Mouse (Mus musculus): ENCODE measurements around the gene 4930518I15Rik. TPM values are rescaled to one million over a fixed set of nuclear protein-coding genes. Genes with fewer than 3 reads are reported as not detected.
A peak's percentile ranks its signal among the peaks of the same experiment; 100 is the strongest.

4930518I15Rik gene
- total and polyA plus RNA-seq, 2 experiments from 2014 or later, result 1.7 to 3.6 TPM

DNA sequence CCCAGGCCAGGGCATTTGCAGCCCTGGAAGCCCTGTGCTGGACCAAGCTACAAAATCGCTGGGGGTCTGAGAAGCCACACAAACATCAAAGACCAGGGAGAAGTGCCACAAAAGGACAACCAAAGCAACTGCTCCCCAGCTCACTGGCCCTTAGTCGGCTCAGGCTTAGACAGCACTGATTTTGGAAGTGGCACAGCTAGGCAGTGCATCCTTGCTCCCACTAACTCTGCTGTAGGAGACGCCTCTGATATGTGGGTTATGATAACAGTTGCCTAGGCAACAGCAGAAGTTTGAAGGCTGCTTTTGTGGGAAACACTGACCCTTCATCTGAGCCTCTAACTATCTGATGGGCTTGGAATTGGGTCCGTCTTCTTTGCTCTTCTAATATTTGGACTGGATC lies 41.4 kb upstream of the 4930518I15Rik start:
- Histone ChIP-seq H3K9me3 (ENCODE audit: low read length) (no peaks in the 10 kb centered on the region), H3K4me2 (ENCODE audit: low read depth, low read length) (no peak overlapping the region), H3K4me1 (ENCODE audit: insufficient read depth, low read length) (no peaks in the 10 kb centered on the region), H3K4me3 (ENCODE audit: low read length) (no peak overlapping the region), H3K27me3 (ENCODE audit: insufficient read depth, low read length) (no peaks in the 10 kb centered on the region), H3K9ac (replicated peaks; ENCODE audit: low read length) (no peak overlapping the region), H3K36me3 (ENCODE audit: insufficient read depth, low read length) (no peaks in the 10 kb centered on the region), H3K27ac (no peak overlapping the region)
- no peak for DNase-seq (ENCODE audit: low spot score)
- ATAC-seq, result no peak
- no peak for TF ChIP-seq CTCF (IDR thresholded peaks at IDR 0.05; ENCODE audit: low read depth)
- 68% methylated on average over 4 of the region's 4 CpGs for WGBS

DNA sequence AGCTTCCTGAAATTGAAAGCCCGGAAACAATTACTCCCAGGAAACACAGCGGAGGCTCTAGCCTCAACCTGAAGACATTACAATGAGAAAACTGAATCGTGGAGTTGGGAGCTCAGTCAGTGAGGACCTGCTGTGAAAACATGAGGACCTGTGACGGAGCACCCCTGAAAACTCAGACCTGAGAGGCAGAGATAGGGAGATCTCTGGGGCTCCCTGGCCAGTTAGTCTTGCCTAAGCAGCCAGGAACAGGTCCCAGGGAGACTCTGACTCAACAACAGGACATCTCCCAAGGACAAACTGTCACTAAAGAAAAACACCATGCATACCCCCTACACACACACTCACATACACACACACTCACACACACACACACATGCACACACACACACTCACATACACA lies 40.6 kb upstream of the 4930518I15Rik start:
- Histone ChIP-seq H3K27me3 (ENCODE audit: insufficient read depth, low read length) (no peaks in the 10 kb centered on the region), H3K27ac (no peak overlapping the region), H3K9me3 (ENCODE audit: low read length) (no peaks in the 10 kb centered on the region), H3K4me2 (ENCODE audit: low read depth, low read length) (no peak overlapping the region), H3K4me3 (ENCODE audit: low read length) (no peak overlapping the region), H3K4me1 (ENCODE audit: insufficient read depth, low read length) (no peaks in the 10 kb centered on the region), H3K9ac (replicated peaks; ENCODE audit: low read length) (no peak overlapping the region), H3K36me3 (ENCODE audit: insufficient read depth, low read length) (no peaks in the 10 kb centered on the region)
- 59% methylated on average over 4 of the region's 4 CpGs for WGBS
- TF ChIP-seq CTCF (IDR thresholded peaks at IDR 0.05; ENCODE audit: low read depth), result no peak
- ATAC-seq, result no peak
- DNase-seq (ENCODE audit: low spot score), result no peak

DNA sequence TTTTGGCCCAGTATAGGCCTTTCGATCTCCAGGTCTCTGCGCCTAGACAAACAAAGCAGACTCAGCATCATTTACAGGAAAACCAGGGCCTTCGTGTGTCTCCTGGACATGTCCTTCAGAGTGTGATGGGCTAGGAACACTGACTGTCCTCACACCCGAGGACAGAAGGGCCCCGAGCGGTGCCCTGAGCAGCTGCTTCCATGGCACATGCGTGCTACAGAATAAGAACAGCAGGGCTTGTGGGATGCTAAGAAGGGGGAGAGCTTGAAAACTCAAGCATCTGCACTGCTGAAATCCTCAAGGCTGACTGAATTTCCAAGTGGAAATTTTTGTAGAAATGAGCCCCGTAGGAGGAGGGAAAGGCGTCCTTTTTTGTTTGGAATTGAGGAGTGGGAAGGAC lies 39.3 kb upstream of the 4930518I15Rik start:
- DNase-seq (ENCODE audit: low spot score) (no peak), ATAC-seq (no peak)
- H3K4me1 ChIP-seq (ENCODE audit: insufficient read depth, low read length), result peaks cover 4% of the 10 kb centered on the region
- no peaks in the 10 kb centered on the region for H3K36me3 ChIP-seq (ENCODE audit: insufficient read depth, low read length)
- H3K9ac ChIP-seq (replicated peaks; ENCODE audit: low read length), result no peak overlapping the region
- no peak overlapping the region for H3K4me2 ChIP-seq (ENCODE audit: low read depth, low read length)
- H3K4me3 ChIP-seq (ENCODE audit: low read length), result no peak overlapping the region
- H3K9me3 ChIP-seq (ENCODE audit: low read length), result no peaks in the 10 kb centered on the region
- H3K27me3 ChIP-seq (ENCODE audit: insufficient read depth, low read length), result no peaks in the 10 kb centered on the region
- TF ChIP-seq CTCF (IDR thresholded peaks at IDR 0.05; ENCODE audit: low read depth), result no peak
- 71% methylated on average over 9 of the region's 9 CpGs for whole genome bisulfite sequencing
- no peak overlapping the region for H3K27ac ChIP-seq

DNA sequence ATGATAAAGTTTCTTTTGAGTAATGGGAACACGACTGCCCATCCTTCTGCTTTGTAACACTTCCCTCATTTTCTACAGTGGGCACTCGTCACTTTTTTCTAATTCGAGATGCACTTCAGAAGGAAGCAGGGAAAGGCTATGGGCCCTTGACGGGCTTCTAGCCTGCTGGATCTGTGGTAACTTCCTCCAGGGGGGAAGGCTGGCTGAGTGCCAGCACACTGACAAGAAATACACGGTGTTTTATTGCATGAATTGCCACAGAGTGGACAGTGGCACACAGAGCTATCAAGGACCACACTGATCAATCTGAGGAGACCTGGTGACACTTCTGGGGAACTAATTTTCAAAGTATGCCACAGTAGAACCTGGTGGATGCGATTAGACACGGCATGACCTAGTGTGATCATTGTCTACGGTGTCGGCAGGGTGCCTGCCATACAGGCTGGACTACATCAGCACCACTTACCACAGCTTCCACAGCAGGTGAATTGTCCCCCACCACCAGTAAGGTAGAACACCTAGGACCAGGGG lies 38.7 kb upstream of the 4930518I15Rik start:
- H3K4me1 ChIP-seq (ENCODE audit: insufficient read depth, low read length), result peaks cover 4% of the 10 kb centered on the region
- WGBS, result 68% methylated on average over 9 of the region's 9 CpGs
- ATAC-seq, result no peak
- H3K9ac ChIP-seq (replicated peaks; ENCODE audit: low read length), result no peak overlapping the region
- no peak overlapping the region for H3K4me2 ChIP-seq (ENCODE audit: low read depth, low read length)
- no peak for DNase-seq (ENCODE audit: low spot score)
- H3K27ac ChIP-seq, result no peak overlapping the region
- H3K9me3 ChIP-seq (ENCODE audit: low read length), result no peaks in the 10 kb centered on the region
- TF ChIP-seq CTCF (IDR thresholded peaks at IDR 0.05; ENCODE audit: low read depth), result no peak
- no peak overlapping the region for H3K4me3 ChIP-seq (ENCODE audit: low read length)
- no peaks in the 10 kb centered on the region for H3K36me3 ChIP-seq (ENCODE audit: insufficient read depth, low read length)
- no peaks in the 10 kb centered on the region for H3K27me3 ChIP-seq (ENCODE audit: insufficient read depth, low read length)

DNA sequence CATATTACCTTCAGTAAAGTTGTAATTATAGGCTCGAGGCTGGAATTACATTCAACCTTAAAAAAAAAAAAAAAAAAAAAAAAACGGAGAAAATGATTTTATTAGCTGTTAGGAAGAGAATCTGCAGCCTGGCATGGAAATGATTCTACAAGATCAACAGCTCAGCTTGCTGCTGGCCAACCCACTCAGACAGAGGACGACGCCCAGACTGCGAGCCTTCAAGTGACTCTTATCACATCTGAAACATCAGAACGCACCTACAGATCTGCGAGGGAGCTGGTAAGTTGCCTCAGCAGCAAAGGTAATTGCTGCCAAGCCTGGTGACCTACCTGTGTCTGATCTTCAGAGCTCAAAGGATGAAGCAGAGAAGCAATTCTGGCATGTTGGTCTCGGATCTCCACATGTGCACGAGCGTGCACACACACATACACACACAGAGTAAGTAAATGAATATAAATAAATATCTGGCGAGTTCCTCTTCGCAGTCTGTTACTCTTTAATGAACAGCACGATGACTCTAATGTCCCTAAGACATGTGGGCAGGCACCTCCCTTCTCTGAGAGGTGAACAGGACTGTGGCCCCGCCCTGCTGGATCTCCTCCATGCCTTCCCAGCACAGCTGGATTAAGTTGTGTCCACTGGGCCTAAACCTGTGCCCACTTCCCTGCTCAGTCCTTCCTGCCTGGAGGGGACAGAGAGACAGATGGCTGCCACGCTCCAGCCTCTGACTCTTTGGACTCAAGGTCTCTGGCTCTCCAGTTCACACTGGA lies 36.9 kb upstream of the 4930518I15Rik start:
- Histone ChIP-seq H3K4me1 (ENCODE audit: insufficient read depth, low read length) (peaks cover 4% of the 10 kb centered on the region), H3K27ac (no peak overlapping the region), H3K4me2 (ENCODE audit: low read depth, low read length) (no peak overlapping the region), H3K9me3 (ENCODE audit: low read length) (no peaks in the 10 kb centered on the region), H3K9ac (replicated peaks; ENCODE audit: low read length) (no peak overlapping the region), H3K27me3 (ENCODE audit: insufficient read depth, low read length) (no peaks in the 10 kb centered on the region), H3K4me3 (ENCODE audit: low read length) (no peak overlapping the region), H3K36me3 (ENCODE audit: insufficient read depth, low read length) (no peaks in the 10 kb centered on the region)
- WGBS, result 83% methylated on average over 15 of the region's 15 CpGs
- ATAC-seq (no peak), DNase-seq (ENCODE audit: low spot score) (no peak)
- TF ChIP-seq CTCF (IDR thresholded peaks at IDR 0.05; ENCODE audit: low read depth), result no peak

DNA sequence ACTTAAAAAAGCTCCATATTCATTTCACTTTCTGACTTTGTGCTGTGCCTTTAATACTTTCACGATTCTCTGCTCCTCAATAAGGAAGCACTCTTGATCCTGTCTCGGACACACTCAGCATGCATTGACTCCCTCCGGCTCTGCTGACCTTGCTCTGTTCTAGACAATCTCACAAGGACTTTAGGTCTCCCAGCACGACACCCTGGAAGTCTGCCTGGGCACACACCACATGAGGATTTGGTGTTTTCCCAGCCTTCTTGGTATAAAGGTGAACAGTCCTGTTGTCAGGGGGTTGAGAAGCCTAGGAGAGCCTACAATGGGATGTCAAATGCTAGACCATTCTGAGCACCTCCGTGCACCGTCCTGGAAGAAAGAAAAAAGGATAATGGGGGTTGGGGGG lies 35.1 kb upstream of the 4930518I15Rik start:
- H3K9me3 ChIP-seq (ENCODE audit: low read length), result no peaks in the 10 kb centered on the region
- 57% methylated on average over 6 of the region's 6 CpGs for WGBS
- DNase-seq (ENCODE audit: low spot score) (no peak), ATAC-seq (no peak)
- peaks cover 4% of the 10 kb centered on the region for H3K4me1 ChIP-seq (ENCODE audit: insufficient read depth, low read length)
- TF ChIP-seq CTCF (IDR thresholded peaks at IDR 0.05; ENCODE audit: low read depth), result no peak
- H3K4me3 ChIP-seq (ENCODE audit: low read length), result no peak overlapping the region
- H3K27me3 ChIP-seq (ENCODE audit: insufficient read depth, low read length), result no peaks in the 10 kb centered on the region
- no peak overlapping the region for H3K27ac ChIP-seq
- no peak overlapping the region for H3K4me2 ChIP-seq (ENCODE audit: low read depth, low read length)
- H3K9ac ChIP-seq (replicated peaks; ENCODE audit: low read length), result no peak overlapping the region
- no peaks in the 10 kb centered on the region for H3K36me3 ChIP-seq (ENCODE audit: insufficient read depth, low read length)

DNA sequence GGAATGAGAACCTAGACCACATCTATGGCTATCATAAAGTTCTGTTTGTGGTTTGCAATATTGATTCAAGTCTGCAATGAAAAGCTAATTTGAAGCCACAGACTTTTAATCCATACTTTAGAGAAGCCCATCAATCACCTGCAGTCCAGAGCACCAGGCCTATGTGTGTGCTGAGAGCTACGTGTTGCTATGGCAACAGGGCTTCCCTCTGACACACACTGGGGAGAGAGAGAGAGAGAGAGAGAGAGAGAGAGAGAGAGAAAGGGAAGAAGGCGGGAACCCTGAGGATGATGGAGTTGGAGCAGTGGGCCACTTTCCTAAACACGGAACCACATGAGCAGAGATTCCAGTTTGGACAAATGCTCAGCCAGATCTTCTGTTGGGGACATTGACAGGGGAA lies 34.5 kb upstream of the 4930518I15Rik start:
- Histone ChIP-seq H3K4me2 (ENCODE audit: low read depth, low read length) (no peak overlapping the region), H3K9ac (replicated peaks; ENCODE audit: low read length) (no peak overlapping the region), H3K9me3 (ENCODE audit: low read length) (no peaks in the 10 kb centered on the region), H3K27ac (no peak overlapping the region), H3K36me3 (ENCODE audit: insufficient read depth, low read length) (no peaks in the 10 kb centered on the region), H3K4me3 (ENCODE audit: low read length) (no peak overlapping the region), H3K27me3 (ENCODE audit: insufficient read depth, low read length) (no peaks in the 10 kb centered on the region), H3K4me1 (ENCODE audit: insufficient read depth, low read length) (peaks cover 4% of the 10 kb centered on the region)
- DNase-seq (ENCODE audit: low spot score) (peak; percentile 70), ATAC-seq (peak; percentile 55; the same call in 1 of the 2 replicates)
- WGBS, result 16% methylated on average over 3 of the region's 3 CpGs
- TF ChIP-seq CTCF (IDR thresholded peaks at IDR 0.05; ENCODE audit: low read depth), result no peak
